Mouse (Mus musculus) B cell, adult 67 days (primary cell): Measurements from ENCODE around the gene Gm14403. TPM values are rescaled to one million over a fixed set of nuclear protein-coding genes. Genes with fewer than 3 reads are reported as not detected.

Experiments
- total RNA-seq, 2 experiments: library from RNA; stranded (reverse); gene quantifications; 4 replicates each; pipeline ENCODE4 v1.2.4; 2023

The Gm14403 gene
- 1 to 10 TPM; 5.5 to 5.7 TPM for total RNA-seq

GRCm38 (mm10) chr2:177498067-177498466 is at the start of gene Gm14403:
TSS of gene Gm14403 (plus strand) at chr2:177498215.

DNA sequence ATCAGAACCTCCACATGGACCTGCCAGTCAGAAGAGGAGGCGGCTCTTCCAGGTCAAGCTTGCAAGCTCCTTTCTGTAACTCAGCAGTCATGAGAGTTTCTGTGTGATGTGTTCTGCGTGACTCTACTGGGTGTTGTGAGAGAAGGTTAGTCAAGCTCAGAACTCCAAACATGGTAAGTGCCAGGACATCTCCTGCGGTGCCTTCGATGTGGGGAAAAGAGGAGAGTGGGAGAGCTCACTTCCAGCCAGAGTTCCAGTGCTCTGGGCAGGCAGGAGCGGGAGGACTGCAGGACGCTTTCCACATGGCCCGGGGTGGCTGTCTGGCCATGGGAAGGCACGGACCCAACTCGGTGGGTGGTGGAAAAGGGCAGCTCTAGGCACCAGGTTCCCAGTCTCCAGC is 33.3 kb upstream of the Gm14403 start, which contains the start of gene Zfp970:
Gene Zfp970 (plus strand): TSS at position 58 of the 400 bp plus-strand sequence.

Other genes starting within 250 kb of the Gm14403 start
- not detected for gene Gm14409, start 231.2 kb upstream of the Gm14403 start, total RNA-seq
- gene Gm14412, start 173.9 kb upstream of the Gm14403 start, total RNA-seq: not detected
- gene Gm14418, start 99.9 kb upstream of the Gm14403 start, total RNA-seq: 1 to 10 TPM; 2.1 to 3.9 TPM
- 1 to 10 TPM; 3.3 to 4.7 TPM for gene Zfp970, start 33.5 kb upstream of the Gm14403 start, total RNA-seq
- not detected for gene Gm14406, start 80.0 kb downstream of the Gm14403 start, total RNA-seq